Mouse (Mus musculus) spleen, adult 2 months (tissue): ENCODE data around the gene Itsn1. TPM values are rescaled to one million over a fixed set of nuclear protein-coding genes. Genes with fewer than 3 reads are reported as not detected.
A peak's percentile ranks its signal among the peaks of the same experiment; 100 is the strongest.

ENCODE experiments used
- DNase-seq, 2 experiments: peaks; one replicate each; pipeline versions ENCODE4 v3.0.0 to v3.0.0-alpha.2; 2012 to 2021; ENCODE audit warnings: low spot score in 2 of 2, low read depth in 1 of 2
- H3K27ac ChIP-seq: fragments of 200-500 bp; 2 replicates; pipeline ENCODE4 v1.5.1; 2012; ENCODE audit warnings: low read length, inconsistent platforms; ENCODE audit not compliant: insufficient read depth
- H3K27me3 ChIP-seq: fragments of 200-500 bp; 2 replicates; pipeline ENCODE4 v1.6.1; 2012; ENCODE audit warnings: mild to moderate bottlenecking, moderate library complexity, low read length, inconsistent platforms; ENCODE audit not compliant: control insufficient read depth, insufficient read depth
- H3K36me3 ChIP-seq: fragments of 200-500 bp; 2 replicates; pipeline ENCODE4 v1.6.1; 2012; ENCODE audit warnings: mild to moderate bottlenecking, low read length, inconsistent platforms; ENCODE audit not compliant: control insufficient read depth, insufficient read depth
- H3K4me1 ChIP-seq: fragments of 200-500 bp; 2 replicates; pipeline ENCODE4 v1.6.1; 2011; ENCODE audit warnings: inconsistent platforms; ENCODE audit not compliant: control insufficient read depth, insufficient read depth, insufficient read length
- H3K4me3 ChIP-seq: fragments of 200-500 bp; 2 replicates; pipeline ENCODE4 v1.5.1; 2011; ENCODE audit warnings: mild to moderate bottlenecking, inconsistent platforms; ENCODE audit not compliant: insufficient read depth, insufficient read length; ENCODE audit errors: extremely low read depth
- CTCF ChIP-seq: fragments of 200-500 bp; IDR thresholded peaks from 2 replicates; pipeline ENCODE4 v1.5.1; 2011; ENCODE audit warnings: mild to moderate bottlenecking, inconsistent platforms; ENCODE audit not compliant: insufficient read depth, insufficient read length, insufficient replicate concordance; ENCODE audit errors: extremely low read depth
- POLR2A ChIP-seq: fragments of 200-500 bp; IDR thresholded peaks from 2 replicates; pipeline ENCODE4 v1.6.1; 2011; ENCODE audit warnings: low read depth, low read length, inconsistent platforms
- WGBS: fragments of 180-500 bp; shearing (Covaris S2); methylation state at CpG from one replicate; pipeline ENCODE4 v1.1.7; 2018; 5-methylcytosine and 5-hydroxymethylcytosine counted together
- polyA plus RNA-seq: library from polyadenylated mRNA; depleted of rRNA; stranded (reverse); fragments of >200 nt; gene quantifications from 2 replicates; pipeline ENCODE4 v1.2.3, GENCODE M21; 2012

Gene Itsn1
- polyA plus RNA-seq, 1 experiment: 36.0 TPM

DNA sequence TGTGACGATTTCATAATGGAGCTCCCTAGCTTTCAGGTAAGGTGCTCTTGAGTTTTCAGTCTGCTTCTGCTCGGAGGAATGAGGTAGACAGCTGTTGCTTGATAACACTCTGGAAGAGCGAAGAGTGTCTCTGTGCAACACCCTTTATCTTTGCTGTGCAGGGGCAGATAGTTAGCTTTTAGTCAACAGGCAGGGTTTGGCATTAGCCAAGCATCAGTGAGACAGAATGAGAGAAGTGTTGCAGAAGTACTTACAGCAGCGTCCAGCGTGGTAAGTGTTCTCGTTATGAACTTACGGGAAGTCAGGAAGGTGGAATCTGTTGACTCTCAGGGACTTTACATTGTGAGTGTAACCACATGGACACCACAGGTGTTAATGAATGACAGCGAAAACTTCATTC is 75.3 kb downstream of the Itsn1 start:
- Histone ChIP-seq H3K4me1 (no peaks in the 10 kb centered on the region), H3K27ac (no peak overlapping the region), H3K27me3 (no peaks in the 10 kb centered on the region), H3K4me3 (no peak overlapping the region), H3K36me3 (no peaks in the 10 kb centered on the region)
- DNase-seq: no peak
- WGBS: 83% methylated on average over 8 of the region's 8 CpGs
- TF ChIP-seq CTCF (no peak), POLR2A (no peak)

DNA sequence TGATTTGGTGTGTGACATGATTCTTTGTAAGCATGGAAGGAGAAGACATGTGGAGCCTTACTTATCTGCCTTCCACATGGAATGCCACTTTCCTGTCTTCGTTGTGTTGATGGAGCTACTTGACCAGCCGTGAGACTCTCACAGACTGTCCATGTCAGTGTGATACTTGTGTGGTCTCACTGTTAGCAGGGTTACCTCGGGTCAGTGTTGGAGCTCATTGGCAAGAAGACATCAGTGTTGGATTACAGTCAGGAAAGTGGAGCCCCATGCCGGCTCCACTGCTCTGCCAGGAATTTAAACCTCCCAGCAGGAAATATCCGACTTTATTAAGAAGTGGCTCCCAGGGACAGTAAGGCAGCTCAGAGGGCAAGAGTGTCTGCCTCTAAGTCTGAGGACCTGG is 75.8 kb downstream of the Itsn1 start:
- no peak for DNase-seq
- H3K36me3 ChIP-seq: no peaks in the 10 kb centered on the region
- WGBS: 77% methylated on average over 5 of the region's 5 CpGs
- TF ChIP-seq POLR2A (no peak), CTCF (no peak)
- H3K4me3 ChIP-seq: no peak overlapping the region; the same call in 1 of the 2 replicates
- H3K27me3 ChIP-seq: no peaks in the 10 kb centered on the region
- H3K4me1 ChIP-seq: no peaks in the 10 kb centered on the region
- H3K27ac ChIP-seq: peak overlapping the region; percentile 6; the same call in 1 of the 2 replicates

DNA sequence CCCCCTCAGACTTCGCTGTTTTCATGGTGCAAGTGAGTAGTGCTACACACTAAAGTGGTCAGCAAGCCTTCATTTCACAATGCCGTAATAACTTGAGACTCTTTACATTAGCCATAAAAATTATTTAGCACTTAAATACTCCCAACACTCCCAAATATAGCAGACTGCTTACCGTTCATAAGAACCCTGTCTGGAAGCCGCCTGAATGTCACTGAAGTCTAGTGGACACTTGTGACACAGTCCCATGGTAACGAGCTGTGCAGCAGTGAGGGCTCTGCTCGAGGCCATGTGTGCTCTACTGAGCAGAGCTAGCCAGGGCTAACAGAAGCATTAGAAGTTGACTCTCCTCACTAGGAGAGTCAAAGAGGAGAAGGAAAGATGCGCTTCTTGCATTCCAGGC is 81.2 kb downstream of the Itsn1 start:
- no peaks in the 10 kb centered on the region; the same call in 1 of the 2 replicates for H3K36me3 ChIP-seq
- H3K4me3 ChIP-seq: no peak overlapping the region
- no peaks in the 10 kb centered on the region for H3K4me1 ChIP-seq
- no peaks in the 10 kb centered on the region for H3K27me3 ChIP-seq
- WGBS: 93% methylated on average over 7 of the region's 7 CpGs
- DNase-seq: no peak
- no peak overlapping the region for H3K27ac ChIP-seq
- TF ChIP-seq POLR2A (no peak), CTCF (no peak)

DNA sequence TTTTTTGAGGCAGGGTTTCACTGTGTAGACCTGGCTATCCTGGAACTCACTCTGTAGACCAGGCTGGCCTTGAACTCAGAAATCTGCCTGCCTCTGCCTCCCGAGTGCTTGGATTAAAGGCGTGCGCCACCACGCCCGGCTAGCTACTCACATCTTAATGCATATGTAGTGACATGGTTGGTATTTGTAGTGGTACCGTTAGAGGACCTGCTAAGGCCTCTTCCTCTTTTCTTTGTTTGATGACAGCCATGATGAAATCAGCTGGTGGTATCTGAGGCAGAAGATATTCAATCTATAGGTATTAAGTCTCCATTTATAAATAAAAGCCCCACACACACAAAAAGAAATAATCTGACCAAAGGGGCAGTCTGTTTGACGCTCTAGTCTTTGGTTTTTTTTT is 82.3 kb downstream of the Itsn1 start:
- Histone ChIP-seq H3K27me3 (no peaks in the 10 kb centered on the region), H3K4me1 (no peaks in the 10 kb centered on the region), H3K27ac (no peak overlapping the region), H3K36me3 (no peaks in the 10 kb centered on the region; the same call in 1 of the 2 replicates), H3K4me3 (no peak overlapping the region)
- TF ChIP-seq CTCF (no peak), POLR2A (no peak)
- WGBS: 86% methylated on average over 7 of the region's 7 CpGs
- no peak for DNase-seq

DNA sequence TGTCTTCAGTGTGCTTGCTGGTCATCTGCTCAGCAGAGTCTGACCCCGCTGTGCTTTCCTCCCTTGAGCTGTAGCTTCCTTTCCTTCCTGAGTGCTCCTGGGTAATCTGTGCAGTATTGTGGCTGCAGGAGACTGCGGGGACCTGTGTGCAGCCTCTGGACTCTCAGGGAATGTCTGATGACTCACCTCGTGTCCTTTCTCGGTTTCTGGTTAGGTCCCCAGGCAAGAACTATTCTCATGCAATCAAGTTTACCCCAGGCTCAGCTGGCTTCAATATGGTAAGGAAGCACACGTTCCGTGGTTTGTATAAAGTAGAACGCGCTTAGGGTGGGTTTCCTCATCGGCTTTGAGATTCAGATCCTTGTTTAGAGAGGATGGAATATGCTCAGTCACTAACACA is 82.8 kb downstream of the Itsn1 start:
- no peak overlapping the region for H3K27ac ChIP-seq
- no peaks in the 10 kb centered on the region; the same call in 1 of the 2 replicates for H3K36me3 ChIP-seq
- WGBS: 82% methylated on average over 9 of the region's 9 CpGs
- no peaks in the 10 kb centered on the region for H3K4me1 ChIP-seq
- no peaks in the 10 kb centered on the region for H3K27me3 ChIP-seq
- TF ChIP-seq CTCF (no peak), POLR2A (no peak)
- H3K4me3 ChIP-seq: no peak overlapping the region
- no peak for DNase-seq

DNA sequence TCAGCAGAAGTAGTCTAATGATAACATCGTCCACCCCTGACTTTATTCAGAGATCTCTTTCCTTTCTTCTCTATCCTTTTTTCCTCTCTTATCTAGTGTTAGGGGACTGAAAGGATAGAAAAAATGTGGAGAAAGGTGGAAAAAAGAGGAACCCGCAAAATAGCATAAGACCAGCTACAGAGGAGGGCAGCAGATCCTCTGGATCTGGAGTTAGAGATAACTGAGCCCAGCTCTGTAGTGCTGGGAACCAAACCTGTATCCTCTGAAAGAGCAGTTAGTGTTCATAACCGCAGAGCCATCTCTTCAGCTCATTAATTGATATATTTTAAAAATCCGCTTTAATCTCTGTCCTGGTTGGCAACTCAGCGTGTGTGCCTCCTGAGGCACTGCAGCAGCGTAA is 84.5 kb downstream of the Itsn1 start:
- TF ChIP-seq POLR2A (no peak), CTCF (no peak)
- Histone ChIP-seq H3K27ac (no peak overlapping the region), H3K4me3 (no peak overlapping the region), H3K36me3 (peaks cover 4% of the 10 kb centered on the region), H3K4me1 (no peaks in the 10 kb centered on the region), H3K27me3 (no peaks in the 10 kb centered on the region)
- WGBS: 97% methylated on average over 6 of the region's 6 CpGs
- DNase-seq: no peak

DNA sequence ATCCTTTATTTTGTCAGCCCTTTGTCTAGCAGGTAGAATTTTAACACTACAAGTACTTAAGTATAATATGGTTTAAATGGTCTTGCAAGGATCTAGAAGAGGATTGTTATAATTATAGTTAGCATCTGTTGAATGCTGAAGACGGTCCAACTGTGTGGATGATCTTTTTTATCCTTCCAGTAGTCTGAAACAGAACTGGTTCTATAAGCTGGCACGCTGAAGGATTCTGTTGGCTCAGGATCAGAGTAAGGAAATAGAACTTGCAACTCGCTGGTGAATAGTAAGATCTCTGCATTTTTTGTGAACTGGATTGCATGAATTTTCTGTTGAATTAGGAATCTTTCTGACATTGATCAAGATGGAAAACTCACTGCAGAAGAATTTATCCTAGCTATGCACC is 86.0 kb downstream of the Itsn1 start:
- H3K27me3 ChIP-seq: no peaks in the 10 kb centered on the region
- H3K4me3 ChIP-seq: no peak overlapping the region
- no peak for TF ChIP-seq CTCF
- TF ChIP-seq POLR2A: no peak
- WGBS: 92% methylated on average over 3 of the region's 3 CpGs
- H3K36me3 ChIP-seq: peaks cover 8% of the 10 kb centered on the region
- H3K27ac ChIP-seq: no peak overlapping the region
- H3K4me1 ChIP-seq: no peaks in the 10 kb centered on the region
- DNase-seq: no peak
